Mouse (Mus musculus): ENCODE measurements around the gene Gm17093.
"Not testable (repeated sequence)": the region's sequence is repeated elsewhere in the genome, so short reads cannot be mapped to it uniquely, and the experiment has no call there.

Gene Gm17093

GRCm38 (mm10) chr14:44517976-44518375 is at the start of gene Gm17093:
TSS of gene Gm17093 (plus strand) at chr14:44518276.
- not testable (repeated sequence) for H3K4me3 ChIP-seq (replicated peaks; ENCODE audit: low read length); H3K4me1 ChIP-seq (replicated peaks; ENCODE audit: low read depth, low read length); H3K36me3 ChIP-seq (ENCODE audit: insufficient read depth, low read length); H3K27me3 ChIP-seq (ENCODE audit: insufficient read depth, low read length)
- H3K9me3 ChIP-seq (ENCODE audit: low read length): peaks cover 13% of the 10 kb centered on the region

- not testable (repeated sequence) for H3K4me3 ChIP-seq (replicated peaks; ENCODE audit: low read length); H3K4me1 ChIP-seq (replicated peaks; ENCODE audit: low read depth, low read length); H3K27me3 ChIP-seq (ENCODE audit: insufficient read depth, low read length); H3K36me3 ChIP-seq (ENCODE audit: insufficient read depth, low read length); H3K9me3 ChIP-seq (ENCODE audit: low read length)
Observed at GRCm38 (mm10) chr14:44492163-44492562, 25.9 kb upstream of the Gm17093 start, which contains the start of gene BC061237. TSS of gene BC061237 (plus strand) at chr14:44492463.

GRCm38 (mm10) chr14:44547961-44548360 is 29.9 kb downstream of the Gm17093 start:
- not testable (repeated sequence) for H3K4me3 ChIP-seq (replicated peaks; ENCODE audit: low read length); H3K36me3 ChIP-seq (ENCODE audit: insufficient read depth, low read length)

More at GRCm38 (mm10) chr14:44547961-44548360, 29.9 kb downstream of the Gm17093 start:
- not testable (repeated sequence) for H3K4me1 ChIP-seq (replicated peaks; ENCODE audit: low read depth, low read length); H3K9me3 ChIP-seq (ENCODE audit: low read length); H3K27me3 ChIP-seq (ENCODE audit: insufficient read depth, low read length)
